Mouse (Mus musculus) lung, postnatal 0 days (tissue): ENCODE data around the gene Gnb5.

Experiments
- CTCF ChIP-seq: IDR thresholded peaks from 2 replicates; pipeline ENCODE4 v1.5.1; 2016; ENCODE audit warnings: antibody characterized with exemption, mild to moderate bottlenecking
- EP300 ChIP-seq: IDR thresholded peaks from 2 replicates; pipeline ENCODE4 v1.6.1; 2016; ENCODE audit warnings: antibody characterized with exemption, mild to moderate bottlenecking, control low read depth

- TF ChIP-seq CTCF (peak; percentile 62), EP300 (no peak)
Observed at GRCm38 (mm10) chr9:75259656-75260055, 46.4 kb upstream of the Gnb5 start.
